Mouse (Mus musculus): ENCODE data around the gene Cd83. TPM values are rescaled to one million over a fixed set of nuclear protein-coding genes. Genes with fewer than 3 reads are reported as not detected.

The Cd83 gene
- polyA plus RNA-seq, 1 experiment from 2014 or later: 0.64 TPM

GRCm38 (mm10) chr13:43851108-43851507 lies 66.5 kb downstream of the Cd83 start:
- H3K4me1 ChIP-seq: no peaks in the 10 kb centered on the region
- no peak overlapping the region for H3K4me3 ChIP-seq
- 0 out of 2 replicates have a peak, but pooled peaks cover 10% of the 10 kb centered on the region for H3K27me3 ChIP-seq (replicated peaks)
- no peak overlapping the region for H3K4me2 ChIP-seq
- no peak for ATAC-seq
- no peaks in the 10 kb centered on the region for H3K36me3 ChIP-seq
- 67% methylated on average over 4 of the region's 4 CpGs for WGBS (ENCODE audit: insufficient replicate concordance)
- H3K9me3 ChIP-seq (replicated peaks): no peaks in the 10 kb centered on the region
- H3K27ac ChIP-seq: no peak overlapping the region
- no peak overlapping the region for H3K9ac ChIP-seq

Other genes with a start within 250 kb of the Cd83 start
- 8.3 and 9.0 TPM in 2 replicates for gene Mcur1, start 224.6 kb upstream of the Cd83 start, polyA plus RNA-seq (2016; fragmentation: Nextera tagmentation; extraction: Ambion mirVana)
- gene Rnf182, start 169.1 kb upstream of the Cd83 start, polyA plus RNA-seq (2016; fragmentation: Nextera tagmentation; extraction: Ambion mirVana): 0.19 and 0.20 TPM in 2 replicates